Mouse (Mus musculus): ENCODE measurements around the gene Kif2c.

Gene Kif2c

GRCm38 (mm10) chr4:117136034-117136433 lies 46.4 kb downstream of the Kif2c start:
- DNase-seq (ENCODE audit: low spot score) = no peak

- no peak for DNase-seq (ENCODE audit: low spot score)
Observed at GRCm38 (mm10) chr4:117134601-117134995, 47.8 kb downstream of the Kif2c start.

DNA sequence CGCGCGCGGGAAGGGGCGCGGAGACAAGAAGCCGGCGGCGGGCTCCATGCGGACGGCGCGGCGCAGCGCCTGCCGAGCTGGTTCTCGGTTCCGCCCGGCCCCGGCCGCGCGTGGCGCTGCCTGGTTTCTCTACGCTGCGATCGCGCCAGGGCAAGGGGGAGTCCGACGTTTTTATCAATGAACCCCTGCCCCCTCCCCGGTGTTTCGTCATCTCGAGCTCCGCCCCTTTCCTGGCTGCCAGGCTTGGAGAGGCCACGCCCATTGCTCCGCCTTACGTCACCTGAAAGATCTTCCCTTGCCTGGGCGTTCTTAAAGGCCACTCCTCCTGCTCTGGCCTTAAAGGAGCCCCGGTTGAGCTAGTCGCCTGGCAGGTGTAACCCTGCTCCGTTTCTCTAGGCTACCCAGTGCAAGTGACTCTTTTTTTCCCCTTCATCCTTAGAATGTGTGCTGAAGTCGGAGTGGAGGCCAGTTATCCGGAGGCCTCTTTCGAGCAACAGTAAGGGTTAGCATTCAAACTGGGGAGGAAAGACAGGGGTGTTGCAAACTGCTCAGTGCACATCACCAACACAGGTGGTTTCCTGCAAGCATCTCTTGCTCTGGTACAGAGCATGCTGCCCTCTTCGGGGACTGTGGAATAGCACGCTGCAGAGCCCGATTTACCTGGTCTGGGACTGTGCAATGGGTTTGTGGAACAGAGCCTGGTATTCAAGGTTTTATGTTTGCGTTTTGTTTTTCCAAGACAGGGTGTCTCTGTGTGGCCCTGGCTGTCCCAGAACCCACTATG lies 48.4 kb downstream of the Kif2c start, which contains the start of gene Plk3:
Plk3 (minus strand) TSS at position 147 of the 784 bp plus-strand sequence.
- DNase-seq (ENCODE audit: low spot score) = peak; percentile 95

GRCm38 (mm10) chr4:117133366-117133796 lies 49.1 kb downstream of the Kif2c start:
- DNase-seq (ENCODE audit: low spot score) = no peak

- DNase-seq (ENCODE audit: low spot score) = no peak
Observed at GRCm38 (mm10) chr4:117132794-117133143, 49.7 kb downstream of the Kif2c start.

DNA sequence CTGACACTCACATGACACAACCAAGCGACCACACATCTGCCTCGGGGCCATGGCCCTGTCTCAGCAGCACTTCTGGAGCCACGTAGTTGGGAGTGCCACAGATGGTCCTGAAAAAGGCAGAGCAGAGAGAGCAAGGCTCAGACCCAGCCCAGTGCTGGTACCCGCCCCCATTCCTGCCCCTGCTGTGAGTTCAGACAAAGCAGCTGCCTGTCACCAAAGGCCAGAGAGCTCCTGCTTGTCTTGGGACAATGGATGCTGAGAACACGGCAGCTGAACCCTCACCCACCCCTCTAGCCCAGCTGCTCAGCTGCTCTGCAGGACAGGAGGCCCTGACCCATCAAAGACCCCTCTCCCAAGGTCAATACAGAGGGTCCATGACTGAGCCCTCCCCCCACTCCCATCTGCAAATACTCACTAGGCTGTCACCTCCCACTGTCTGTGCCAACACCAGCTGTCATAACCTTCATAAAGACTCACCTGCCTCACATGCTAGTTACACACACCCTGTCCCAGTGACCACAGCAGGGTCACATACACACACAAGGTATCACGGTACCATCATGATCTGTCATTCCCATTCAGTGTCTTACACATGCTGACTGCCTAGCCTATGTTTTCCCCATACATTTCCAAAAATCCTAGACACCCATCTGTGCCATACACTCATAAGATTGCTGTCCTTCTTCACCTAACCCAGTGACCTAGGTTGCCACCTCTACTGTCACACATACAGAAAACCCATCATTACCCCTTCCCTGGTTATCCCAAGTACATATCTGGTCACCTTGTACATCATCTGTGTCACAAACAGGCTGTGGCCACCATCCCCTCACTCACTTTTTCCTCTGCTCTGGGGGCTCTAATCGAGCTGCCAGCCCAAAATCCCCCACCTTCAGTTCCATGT lies 50.3 kb downstream of the Kif2c start:
- no peak for DNase-seq (ENCODE audit: low spot score)

GRCm38 (mm10) chr4:117131198-117131597 lies 51.2 kb downstream of the Kif2c start:
- no peak for DNase-seq (ENCODE audit: low spot score)

DNA sequence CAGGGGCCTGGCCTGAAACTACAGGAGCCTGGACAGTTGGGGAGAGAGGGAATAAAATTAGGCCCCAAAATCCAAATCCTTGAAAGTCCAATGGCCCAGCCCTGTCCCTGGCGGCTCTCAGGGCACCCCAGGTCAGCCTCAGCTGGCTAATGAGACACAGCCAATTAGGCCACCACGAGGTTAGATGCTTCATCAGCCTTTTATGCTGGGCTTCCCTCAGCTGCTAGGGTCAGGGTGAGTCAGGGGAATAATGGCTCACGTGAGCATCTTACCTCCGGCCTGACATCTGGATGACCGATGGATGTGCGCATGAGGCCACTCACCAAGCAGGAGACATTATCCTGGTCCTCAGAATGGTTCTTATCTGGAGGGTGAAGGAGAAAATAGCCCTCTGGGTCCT lies 51.6 kb downstream of the Kif2c start:
- DNase-seq (ENCODE audit: low spot score) = no peak

GRCm38 (mm10) chr4:117127991-117128686 lies 54.3 kb downstream of the Kif2c start:
- DNase-seq (ENCODE audit: low spot score) = no peak

DNA sequence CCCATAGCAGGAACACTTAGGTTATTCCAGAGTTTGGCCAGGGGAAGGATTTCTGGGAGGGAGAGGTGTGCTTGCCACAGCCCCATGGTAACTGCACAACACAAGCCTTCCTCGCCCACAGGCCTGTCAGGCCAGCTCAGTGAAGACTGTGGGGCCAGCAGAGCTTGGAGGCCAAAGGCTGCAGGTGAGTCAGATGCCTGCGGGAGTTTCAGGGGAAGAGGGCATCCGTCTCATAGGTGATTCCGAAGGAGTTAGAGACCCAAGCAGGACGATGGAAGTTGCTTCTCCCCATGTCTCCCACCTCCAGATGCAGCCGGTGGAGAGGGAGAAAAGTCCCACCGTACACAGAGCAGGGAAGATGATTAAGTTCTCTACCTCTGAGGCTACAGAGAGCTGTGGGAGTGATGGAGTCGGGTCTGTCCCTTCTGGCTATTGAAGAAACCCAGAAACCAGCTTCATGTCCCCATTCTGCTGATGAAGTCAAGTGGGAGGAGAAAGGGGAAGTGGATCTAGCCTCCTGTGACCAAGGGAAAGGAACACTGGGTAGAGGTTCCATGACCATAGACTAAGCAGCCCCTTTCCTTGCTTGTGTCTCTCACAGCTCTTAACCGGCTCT lies 55.7 kb downstream of the Kif2c start, which contains the start of gene Tctex1d4:
Tctex1d4 (plus strand) TSS at position 120 of the 616 bp plus-strand sequence.
- no peak for DNase-seq (ENCODE audit: low spot score)

DNA sequence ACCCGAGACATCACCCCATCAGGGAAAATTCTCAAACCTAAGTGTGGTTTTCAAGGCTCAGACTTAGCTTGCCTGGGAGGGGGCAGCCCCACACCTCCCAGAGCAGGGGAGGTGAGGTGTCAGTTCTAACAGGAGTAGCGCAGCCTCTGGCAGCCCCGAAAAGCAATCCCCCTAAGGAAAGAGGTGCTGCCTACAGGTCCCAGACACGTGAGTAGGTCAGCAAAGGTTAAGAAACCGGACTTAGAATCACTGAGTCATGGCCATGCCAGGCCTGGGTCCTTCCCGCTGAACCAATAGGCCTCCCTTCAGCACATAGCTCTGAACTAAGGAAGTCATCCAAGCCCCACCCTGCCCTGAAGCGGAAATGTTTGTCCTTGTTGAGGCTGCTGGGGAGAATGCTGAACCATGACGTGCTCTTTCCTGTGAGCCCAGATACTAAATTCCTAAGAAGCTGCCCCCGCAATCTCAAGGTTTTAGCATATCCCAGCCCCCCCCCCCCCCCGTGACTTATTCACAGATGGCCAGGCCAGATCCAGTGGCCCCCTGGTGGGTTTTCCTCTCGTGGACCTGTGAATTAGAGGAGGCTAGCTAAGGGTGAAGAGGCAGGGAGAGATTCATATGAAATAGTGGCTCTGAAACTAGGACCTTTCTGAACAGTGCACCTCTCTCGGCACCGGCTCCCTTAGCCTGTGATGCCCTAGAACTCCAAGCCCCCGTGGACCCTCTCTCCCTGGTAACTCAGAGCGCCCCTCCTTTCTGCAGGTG lies 56.3 kb downstream of the Kif2c start:
- peak; percentile 47 for DNase-seq (ENCODE audit: low spot score)

GRCm38 (mm10) chr4:117125348-117125909 lies 57.0 kb downstream of the Kif2c start, which contains the start of gene Btbd19:
Gene Btbd19, minus strand, starts transcription at chr4:117125725.
- peak; percentile 68 for DNase-seq (ENCODE audit: low spot score)

GRCm38 (mm10) chr4:117124518-117125347 lies 57.7 kb downstream of the Kif2c start:
- DNase-seq (ENCODE audit: low spot score) = no peak

DNA sequence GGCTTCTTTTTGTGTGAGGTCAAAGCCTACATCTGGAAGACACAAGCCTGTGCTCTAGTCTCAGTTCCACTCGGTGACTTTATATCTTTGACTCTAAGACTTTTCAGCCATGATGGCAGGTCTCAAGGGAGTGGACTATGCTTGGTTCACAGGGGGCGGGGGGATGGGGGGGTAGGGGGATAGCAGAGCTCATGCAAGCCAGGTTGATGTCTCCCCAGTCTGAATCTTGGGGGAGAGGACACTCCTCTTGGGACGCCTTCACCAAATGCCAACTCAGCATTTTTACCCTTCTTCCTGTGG lies 58.3 kb downstream of the Kif2c start:
- DNase-seq (ENCODE audit: low spot score) = no peak

DNA sequence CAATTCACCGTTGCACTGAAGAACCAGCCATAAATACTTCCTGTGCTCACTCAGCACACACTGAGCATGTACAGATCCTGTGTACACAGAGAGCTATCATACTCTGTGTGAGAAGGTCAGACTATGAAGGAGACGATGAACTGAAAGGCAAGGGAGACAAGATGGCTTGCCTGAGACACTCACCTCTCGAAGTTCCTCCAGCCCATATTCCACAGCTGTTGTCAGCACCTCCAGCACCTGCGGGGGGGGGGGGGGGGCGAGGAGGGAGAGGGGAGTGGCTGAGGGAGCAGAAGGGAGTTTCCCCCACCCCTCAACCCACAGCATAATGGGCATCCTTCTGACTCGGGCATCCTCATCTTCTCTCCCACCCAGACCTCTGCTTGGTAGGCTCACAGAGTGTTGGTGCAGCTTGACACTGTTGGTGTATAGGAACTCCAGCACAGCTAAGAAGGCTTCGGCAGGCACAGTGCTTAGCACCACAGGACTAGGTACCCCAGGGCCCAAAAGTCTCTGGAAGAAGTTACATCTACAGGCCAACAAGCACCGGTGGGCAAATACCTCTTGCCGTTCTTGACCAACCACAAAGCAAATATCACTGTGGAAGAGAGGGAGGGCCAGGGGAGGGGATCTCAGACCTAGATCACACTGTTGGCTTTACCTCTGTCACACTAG lies 58.8 kb downstream of the Kif2c start:
- DNase-seq (ENCODE audit: low spot score) = no peak

- no peak for DNase-seq (ENCODE audit: low spot score)
Observed at GRCm38 (mm10) chr4:117122209-117122608, 60.2 kb downstream of the Kif2c start.

GRCm38 (mm10) chr4:117120445-117121414 lies 61.7 kb downstream of the Kif2c start:
- peak; percentile 94 for DNase-seq (ENCODE audit: low spot score)

DNA sequence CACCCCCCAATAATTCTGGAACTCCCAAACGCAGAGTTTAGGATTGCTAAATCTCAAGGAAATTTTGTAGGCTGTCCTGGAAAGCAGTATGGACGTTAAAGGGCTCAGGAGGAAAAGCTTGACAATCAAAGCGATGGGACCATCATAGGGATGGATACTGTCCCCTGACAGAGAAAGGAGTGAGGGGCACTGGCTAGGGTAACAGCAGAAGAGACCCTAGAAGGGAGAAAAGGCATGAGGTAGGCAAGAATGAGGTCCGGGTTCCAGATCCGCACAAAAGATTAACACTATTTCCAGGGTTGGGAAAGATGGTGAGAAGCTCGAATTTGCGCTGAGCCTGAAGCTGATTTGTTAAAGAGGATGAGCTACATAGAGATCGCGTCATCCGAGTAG lies 62.4 kb downstream of the Kif2c start:
- DNase-seq (ENCODE audit: low spot score) = no peak

Data from left cerebral cortex, adult 11 months (tissue).